Mouse (Mus musculus): ENCODE data around the gene Ube3b.

DNA sequence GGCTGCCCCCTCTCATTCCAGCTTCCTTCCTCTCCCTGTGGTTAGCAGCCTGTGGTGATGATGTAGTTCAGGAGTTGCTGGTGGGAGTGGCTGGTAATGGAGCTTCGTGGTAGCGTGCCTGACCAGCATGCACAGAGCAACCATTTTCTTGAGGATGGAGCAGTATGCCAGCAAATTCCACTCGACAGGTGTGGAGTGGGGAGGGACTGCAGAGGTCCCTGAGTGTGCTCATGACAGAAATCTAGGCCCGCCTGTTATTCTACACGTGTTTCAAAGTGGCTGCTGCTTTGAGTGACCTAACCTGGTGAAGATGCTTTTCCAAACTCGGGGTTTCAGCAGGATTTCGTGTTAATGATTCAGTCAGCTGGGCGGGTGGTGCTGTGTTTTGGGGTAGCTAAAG, 4.0 kb downstream of the Ube3b start:
- TF ChIP-seq CTCF (IDR thresholded peaks at IDR 0.05; ENCODE audit: control insufficient read depth, insufficient read depth, insufficient read length) (no peak), USF1 (IDR thresholded peaks at IDR 0.05; ENCODE audit: low read depth) (no peak), MYOD1 (IDR thresholded peaks at IDR 0.05; ENCODE audit: control insufficient read depth, insufficient read length, low read depth) (no peak)
